Mouse (Mus musculus): ENCODE data around the gene Ascc1.
A peak's percentile ranks its signal among the peaks of the same experiment; 100 is the strongest.
"Not testable (repeated sequence)": the region's sequence is repeated elsewhere in the genome, so short reads cannot be mapped to it uniquely, and the experiment has no call there.

The Ascc1 gene

GRCm38 (mm10) chr10:60116997-60117396, 114.4 kb downstream of the Ascc1 start:
- no peak for DNase-seq (ENCODE audit: low spot score)

- no peak for DNase-seq (ENCODE audit: low spot score)
Measured at GRCm38 (mm10) chr10:60118464-60118863, 115.9 kb downstream of the Ascc1 start.

DNA sequence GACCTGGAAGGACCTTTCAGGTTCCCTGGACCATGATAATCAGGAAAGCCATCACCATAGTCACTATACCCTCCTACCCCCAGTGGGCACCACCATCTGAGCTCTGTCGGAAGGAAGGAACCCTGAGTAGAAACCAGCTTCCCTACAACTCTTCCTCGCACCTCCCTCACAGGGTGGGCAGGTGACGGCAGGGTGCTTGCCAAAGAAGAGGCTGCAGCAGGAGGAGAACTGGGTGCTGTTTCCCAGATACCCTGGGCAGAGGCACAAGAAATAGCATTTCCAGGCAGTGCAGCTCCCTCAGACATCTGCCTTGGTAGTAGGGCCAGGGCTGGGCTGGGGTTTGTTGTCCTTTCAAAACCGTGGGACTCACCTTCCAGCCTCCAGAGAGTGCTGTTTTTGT, 118.0 kb downstream of the Ascc1 start:
- DNase-seq (ENCODE audit: low spot score): no peak

GRCm38 (mm10) chr10:60124078-60124477, 121.5 kb downstream of the Ascc1 start:
- no peak for DNase-seq (ENCODE audit: low spot score)

- DNase-seq (ENCODE audit: low spot score): no peak
Measured at GRCm38 (mm10) chr10:60125529-60126327, 123.1 kb downstream of the Ascc1 start.

GRCm38 (mm10) chr10:60128287-60128686, 125.7 kb downstream of the Ascc1 start:
- DNase-seq (ENCODE audit: low spot score): no peak

- DNase-seq (ENCODE audit: low spot score): no peak
Measured at GRCm38 (mm10) chr10:60130504-60130903, 127.9 kb downstream of the Ascc1 start.

GRCm38 (mm10) chr10:60133501-60133900, 130.9 kb downstream of the Ascc1 start:
- DNase-seq (ENCODE audit: low spot score): no peak

GRCm38 (mm10) chr10:60134201-60134600, 131.6 kb downstream of the Ascc1 start:
- DNase-seq (ENCODE audit: low spot score): no peak

DNA sequence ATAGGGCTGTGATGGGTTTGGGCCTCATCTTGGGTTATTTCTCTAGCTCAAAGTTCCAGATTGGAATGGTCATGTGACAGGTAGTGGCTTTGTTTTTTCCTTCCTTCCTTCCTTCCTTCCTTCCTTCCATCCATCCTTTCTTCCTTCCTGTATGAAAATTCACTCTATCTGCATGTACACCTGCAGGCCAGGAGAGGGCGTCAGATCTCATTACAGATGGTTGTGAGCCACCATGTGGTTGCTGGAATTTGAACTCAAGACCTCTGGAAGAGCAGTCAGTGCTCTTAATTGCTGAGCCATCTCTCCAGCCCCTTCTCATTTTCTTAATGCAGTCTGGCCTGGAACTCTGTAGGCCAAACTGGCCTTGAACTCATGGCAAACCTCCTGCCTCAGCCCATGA, 133.4 kb downstream of the Ascc1 start:
- DNase-seq (ENCODE audit: low spot score): not testable (repeated sequence)

DNA sequence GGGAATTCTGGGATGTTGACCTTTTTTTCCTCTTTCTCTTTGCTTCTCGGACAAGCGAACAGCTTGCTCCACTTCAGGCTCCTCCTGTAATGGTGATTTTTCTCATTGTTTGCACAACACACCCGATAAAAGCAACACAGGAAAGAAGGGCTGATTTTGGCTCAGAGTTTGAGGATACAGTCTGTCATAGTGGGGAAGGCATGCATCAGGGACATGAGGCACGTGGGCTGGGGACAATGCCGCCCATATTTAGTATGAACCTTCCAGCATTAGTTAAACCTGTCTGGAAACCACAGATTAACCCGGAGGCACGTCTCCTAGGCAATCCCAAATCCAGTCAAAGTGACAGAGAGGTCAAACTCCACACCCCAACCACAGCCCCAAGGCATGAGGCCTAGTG, 134.3 kb downstream of the Ascc1 start:
- DNase-seq (ENCODE audit: low spot score): no peak

DNA sequence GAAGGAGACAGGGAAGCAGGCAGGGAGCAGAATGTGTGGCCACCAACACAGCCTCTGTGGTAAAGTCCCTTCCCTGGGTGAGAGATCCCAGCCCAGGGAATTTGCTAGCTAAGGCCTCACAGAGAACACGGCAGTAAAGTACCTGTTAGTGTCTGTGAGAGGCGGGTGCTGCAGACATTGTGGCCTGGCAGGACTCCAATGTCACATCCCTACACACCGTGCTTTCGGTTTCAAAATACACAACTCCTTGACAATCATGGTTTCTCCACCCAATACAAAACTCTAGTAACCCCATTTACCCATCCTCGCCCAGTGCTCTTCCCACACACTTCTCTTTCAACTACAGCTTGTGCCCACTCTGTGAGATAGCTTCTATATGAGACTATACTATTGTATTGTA, 136.1 kb downstream of the Ascc1 start:
- no peak for DNase-seq (ENCODE audit: low spot score)

DNA sequence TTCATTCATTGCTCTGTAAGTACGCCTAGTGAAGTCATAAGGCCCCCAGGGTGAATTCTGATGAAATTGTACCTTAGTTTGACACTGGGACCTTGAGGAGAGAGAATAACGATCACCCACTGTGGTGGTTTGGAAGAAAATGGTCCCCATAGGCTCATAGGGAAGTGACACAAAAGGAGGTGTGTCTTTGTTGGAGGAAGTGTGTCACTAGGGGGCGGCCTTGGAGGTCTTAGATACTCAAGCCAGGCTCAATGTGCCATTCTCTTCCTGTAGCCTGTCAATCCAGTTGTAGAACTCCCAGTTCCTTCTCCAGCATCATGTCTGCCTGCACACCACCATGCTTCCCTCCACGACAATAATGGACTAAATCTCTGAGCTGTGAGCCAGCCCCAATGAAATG, 138.1 kb downstream of the Ascc1 start:
- DNase-seq (ENCODE audit: low spot score): no peak

GRCm38 (mm10) chr10:60141656-60142160, 139.1 kb downstream of the Ascc1 start:
- no peak for DNase-seq (ENCODE audit: low spot score)

DNA sequence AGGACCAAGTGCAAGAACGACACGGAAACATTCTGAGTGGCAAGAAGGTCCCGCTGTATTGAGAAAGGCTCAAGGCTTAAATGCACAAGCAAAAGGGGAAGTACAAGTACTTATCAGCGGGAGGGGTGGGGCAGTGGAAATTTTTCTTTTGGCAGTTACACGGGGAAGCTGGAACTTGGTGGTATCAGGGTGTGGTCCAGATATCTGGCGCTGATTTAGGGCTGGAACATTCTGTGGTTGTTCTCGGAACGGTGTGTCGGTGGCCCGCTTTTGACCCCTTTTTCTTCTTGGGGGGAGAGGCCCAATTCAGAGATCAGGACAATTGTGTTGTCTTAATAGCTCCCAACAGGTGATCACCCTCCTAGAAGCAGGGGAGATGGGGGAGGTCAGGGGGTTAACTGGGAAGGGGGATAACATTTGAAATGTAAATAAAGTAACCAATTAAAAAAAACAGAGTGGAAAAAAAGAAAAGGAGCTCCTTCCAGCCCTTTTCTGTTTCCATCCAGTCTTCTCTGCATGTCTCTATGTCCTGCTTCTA, 145.0 kb downstream of the Ascc1 start:
- DNase-seq (ENCODE audit: low spot score): not testable (repeated sequence)

DNA sequence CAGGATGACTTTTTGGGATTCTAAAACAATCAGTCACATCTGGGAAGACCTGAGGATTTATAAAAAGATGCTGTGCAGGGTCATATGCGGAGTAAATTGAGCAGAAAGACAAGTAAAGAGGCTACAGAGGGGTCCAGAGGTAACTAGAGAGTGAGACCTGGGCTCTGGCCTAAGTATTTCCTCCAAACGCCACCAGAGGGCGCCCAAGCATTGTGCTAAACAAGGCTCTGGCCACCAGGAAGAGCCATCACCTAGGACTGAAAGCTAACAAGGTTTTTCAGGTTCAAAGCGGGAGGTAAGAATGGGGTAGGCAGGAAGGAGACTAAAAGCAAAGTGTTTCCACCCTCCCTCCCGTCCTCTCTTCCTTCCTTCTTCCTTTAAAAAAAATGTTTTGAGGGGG, 145.5 kb downstream of the Ascc1 start:
- DNase-seq (ENCODE audit: low spot score): peak; percentile 39

Measured in urinary bladder, postnatal 10 days (tissue).